Mouse (Mus musculus) adrenal gland, postnatal 36 days (tissue): ENCODE measurements around the gene Ctsd. TPM values are rescaled to one million over a fixed set of nuclear protein-coding genes. Genes with fewer than 3 reads are reported as not detected.

Experiments
- DNase-seq, 2 experiments: peaks; one replicate each; pipeline ENCODE4 v3.0.0; 2021; ENCODE audit warnings: mixed read lengths in 1 of 2
- total RNA-seq, 2 experiments: library from RNA; stranded (reverse); gene quantifications; 2 replicates each; pipeline ENCODE4 v1.2.3; 2021

Gene Ctsd
- total RNA-seq, 2 experiments from 2014 or later: 932 to 1,123 TPM

GRCm38 (mm10) chr7:142374413-142375015 lies 13.3 kb downstream of the Ctsd start:
- DNase-seq: no peak

DNA sequence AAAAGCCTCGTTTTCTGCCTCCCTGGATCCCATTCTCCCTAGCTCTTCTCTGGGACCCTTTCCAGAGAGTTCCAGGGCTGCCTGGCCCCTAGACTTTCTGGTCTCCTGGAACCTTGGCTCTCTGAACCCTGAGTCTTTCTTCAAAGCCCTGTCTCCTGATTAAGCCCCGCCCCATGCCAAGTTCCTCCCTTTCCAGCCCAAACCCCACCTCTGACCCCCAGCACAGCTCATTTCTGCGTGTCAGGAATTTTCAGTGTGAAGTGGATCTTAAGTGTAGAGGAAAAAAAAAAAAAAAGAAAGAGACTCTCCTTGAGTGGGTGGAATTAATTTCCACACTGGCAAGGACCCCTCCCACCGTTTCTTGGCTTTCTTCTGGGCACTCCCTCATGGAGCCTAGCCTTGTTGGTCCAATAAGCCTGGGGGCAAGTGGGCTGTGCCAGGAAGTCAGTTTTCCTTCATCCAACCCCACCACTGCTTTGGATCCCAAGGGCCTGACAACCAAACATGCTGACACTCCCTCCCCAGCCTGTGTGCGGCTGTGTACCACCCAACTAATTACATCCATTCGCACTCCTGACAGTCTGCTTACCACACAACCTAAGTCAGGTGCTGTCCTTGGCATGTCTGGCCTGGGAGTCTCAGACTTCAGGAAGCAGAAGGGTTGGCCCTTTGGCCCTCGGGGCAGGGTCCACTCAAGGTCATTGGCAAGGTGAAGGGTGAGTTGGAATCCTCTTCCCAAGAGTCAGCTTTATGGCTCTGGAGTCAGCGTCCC lies 14.0 kb downstream of the Ctsd start, which contains the start of gene Ifitm10:
TSS of gene Ifitm10 (minus strand) at position 113 of the 772 bp plus-strand sequence.
- no peak for DNase-seq

DNA sequence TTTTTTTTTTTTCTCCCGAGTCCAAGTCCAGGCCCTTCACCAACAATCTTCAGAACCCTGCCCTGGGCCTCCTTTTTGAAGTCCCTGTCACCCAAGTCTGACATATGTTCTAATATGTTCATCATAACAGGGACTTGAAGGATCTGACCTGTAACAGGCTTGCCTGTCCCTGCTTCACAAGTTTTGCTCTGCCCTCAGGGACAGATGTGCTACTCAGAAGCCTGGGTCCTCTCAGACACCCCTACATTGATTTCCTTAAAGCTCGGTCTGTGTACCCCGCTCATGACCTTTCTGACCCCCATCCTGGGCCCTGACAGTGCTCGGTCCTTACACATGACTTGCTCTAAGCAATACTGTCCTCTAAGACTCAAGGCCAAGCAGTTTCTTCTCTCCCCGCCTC lies 14.8 kb downstream of the Ctsd start:
- DNase-seq: no peak

GRCm38 (mm10) chr7:142371768-142372661 lies 15.8 kb downstream of the Ctsd start:
- peak; percentile 69 to 80 for DNase-seq

GRCm38 (mm10) chr7:142371398-142371767 lies 16.5 kb downstream of the Ctsd start:
- DNase-seq: no peak

DNA sequence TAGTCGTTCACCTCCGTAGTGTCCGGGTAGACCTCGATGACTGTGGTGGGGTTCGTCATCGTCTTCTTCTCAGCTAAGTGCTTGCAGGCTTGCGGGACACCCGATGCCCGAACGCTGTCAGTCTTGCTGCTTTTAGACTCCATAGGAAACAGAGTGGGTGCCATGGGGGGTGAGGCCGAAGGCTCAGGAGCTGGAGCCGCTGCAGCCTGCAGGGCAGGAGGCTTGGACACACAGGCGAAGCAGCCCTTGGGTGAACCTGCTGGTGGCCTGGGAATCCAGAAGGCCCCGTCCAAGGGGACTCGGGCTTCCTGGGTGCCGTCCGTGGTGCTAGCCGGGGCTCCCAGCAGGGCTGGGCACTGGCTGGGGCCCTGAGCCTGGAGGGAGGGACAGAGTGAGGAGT lies 16.9 kb downstream of the Ctsd start:
- no peak for DNase-seq

DNA sequence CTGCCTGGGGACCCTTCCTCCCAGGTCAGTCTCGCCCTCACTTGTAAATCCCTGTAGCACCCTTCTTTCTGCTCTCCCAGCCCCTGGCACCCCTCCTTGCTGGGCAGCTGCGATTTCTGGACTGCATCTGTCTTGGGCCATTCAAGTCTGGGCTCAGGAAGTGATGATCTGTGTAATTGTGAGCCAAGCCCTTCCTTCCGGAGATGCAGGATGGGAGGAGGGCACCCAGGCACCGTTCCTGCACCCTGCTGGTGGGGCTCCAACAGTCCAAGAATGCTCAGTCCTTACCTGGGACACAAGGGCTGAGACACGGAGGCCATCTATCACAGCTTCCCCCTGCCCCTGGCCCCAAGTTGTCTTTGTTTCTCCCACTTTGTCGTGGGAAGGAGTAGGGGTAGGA lies 18.0 kb downstream of the Ctsd start:
- DNase-seq: peak in 1 of 2 experiments; percentile 35

GRCm38 (mm10) chr7:142368856-142369255 lies 19.0 kb downstream of the Ctsd start:
- no peak for DNase-seq

- DNase-seq: no peak
Measured at GRCm38 (mm10) chr7:142363107-142363506, 24.7 kb downstream of the Ctsd start.

GRCm38 (mm10) chr7:142360743-142361142 lies 27.1 kb downstream of the Ctsd start:
- DNase-seq: no peak

DNA sequence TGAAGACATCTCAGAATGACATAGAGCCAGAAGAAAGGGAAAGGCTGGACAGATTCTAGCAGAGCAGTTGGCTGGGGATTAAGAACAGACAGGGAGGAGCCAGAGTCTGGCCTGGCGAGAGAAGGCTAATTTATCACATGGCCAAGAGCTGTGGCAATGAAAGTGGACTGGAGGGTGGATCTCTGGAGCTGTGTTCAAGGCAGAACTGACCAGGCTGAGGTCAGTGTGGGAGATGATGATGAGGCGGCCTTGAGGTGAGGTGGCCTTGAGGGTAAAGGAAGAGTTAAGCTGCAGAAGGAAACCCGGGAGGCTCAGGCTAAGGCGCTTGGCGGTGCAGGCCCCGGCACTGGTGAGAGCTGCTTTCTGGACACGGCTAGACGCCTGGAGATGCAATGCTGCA lies 28.7 kb downstream of the Ctsd start:
- DNase-seq: peak in 1 of 2 experiments; percentile 30

GRCm38 (mm10) chr7:142357566-142357965 lies 30.3 kb downstream of the Ctsd start:
- DNase-seq: no peak

DNA sequence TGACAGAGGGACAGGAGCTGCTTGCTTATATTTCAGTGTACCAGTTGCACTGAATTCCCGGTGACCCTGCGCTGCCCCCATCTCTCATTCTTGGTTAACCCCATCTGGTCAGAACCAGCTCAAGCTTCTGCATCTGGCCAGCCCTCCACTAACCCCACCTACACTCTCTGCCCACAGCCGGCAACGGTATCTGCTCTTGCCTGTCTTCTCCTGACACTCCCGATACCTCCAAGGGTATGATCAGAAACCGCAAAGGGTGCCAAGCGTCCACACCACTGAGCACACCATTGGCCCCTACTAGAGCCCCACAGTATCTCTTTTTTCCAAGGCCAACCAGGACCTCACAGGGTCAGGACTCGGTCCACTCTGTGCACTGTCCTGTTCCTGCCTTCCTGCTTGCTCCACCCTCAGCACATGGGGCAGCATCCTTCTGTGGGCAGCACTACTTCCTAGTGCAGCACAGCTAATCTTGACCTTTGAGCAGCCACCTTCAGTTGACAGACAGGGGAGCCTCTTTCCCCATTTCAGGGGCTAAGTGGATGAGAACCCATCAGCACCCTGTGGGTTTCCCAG lies 33.1 kb downstream of the Ctsd start:
- no peak for DNase-seq

- DNase-seq: no peak
Measured at GRCm38 (mm10) chr7:142353854-142354253, 34.0 kb downstream of the Ctsd start.

DNA sequence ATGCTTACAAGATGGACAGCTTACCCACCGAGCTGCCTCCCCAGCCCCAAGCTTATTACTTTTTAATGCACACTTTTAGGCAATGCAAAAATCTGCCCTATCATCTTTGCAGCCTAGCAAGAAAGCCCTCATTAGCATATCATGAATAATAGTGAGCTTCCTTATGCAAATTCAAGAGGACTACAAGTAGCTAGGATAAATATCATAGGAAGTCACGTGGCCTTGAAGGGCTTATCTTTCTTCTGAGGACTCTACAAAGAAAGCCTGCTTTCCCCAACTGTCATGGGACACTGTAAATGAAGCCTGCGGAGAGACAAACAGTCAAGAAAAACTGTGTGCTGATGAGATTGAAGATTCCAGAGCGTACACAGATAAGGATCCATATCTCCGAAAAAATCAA lies 36.3 kb downstream of the Ctsd start:
- no peak for DNase-seq

GRCm38 (mm10) chr7:142349308-142349961 lies 38.4 kb downstream of the Ctsd start:
- no peak for DNase-seq

DNA sequence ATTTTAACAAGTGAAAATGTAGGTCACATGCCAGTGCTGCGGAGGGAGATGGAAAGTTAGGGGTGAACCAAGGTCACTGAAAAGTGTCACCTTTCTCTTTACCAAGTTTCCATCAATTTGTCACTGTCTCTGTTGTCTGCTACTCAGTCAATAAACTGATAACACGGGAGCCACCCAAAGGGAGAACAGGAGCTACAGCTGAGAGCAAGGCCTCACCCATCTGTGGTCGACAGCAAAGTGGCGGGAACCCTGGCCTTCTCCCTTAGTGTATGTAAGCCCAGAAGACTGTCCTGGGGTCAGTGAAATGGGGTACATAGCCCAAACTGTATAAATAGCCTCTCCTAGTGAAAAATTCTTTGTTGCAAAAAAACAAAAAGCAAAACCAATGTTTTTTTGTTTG lies 40.3 kb downstream of the Ctsd start:
- DNase-seq: no peak

DNA sequence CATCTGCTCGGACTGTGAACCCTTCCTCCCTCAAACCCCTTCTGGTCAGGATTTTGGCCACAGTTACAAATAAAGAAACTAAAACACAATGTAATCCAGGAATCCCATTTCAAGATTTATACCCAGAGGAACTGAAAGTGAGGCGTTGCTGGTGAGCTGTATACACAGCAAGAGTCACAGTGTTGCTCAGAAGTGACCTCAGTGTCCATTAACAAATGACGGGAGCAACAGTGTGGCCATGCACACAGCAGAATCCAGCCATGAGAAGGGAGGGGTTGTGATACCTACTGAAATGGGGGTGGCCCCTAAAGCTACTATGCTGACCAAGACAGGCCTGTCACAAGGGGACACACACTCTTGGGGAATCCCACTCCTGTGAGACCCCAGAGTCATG lies 45.6 kb downstream of the Ctsd start:
- no peak for DNase-seq

- no peak for DNase-seq
Measured at GRCm38 (mm10) chr7:142341564-142342246, 46.1 kb downstream of the Ctsd start.

GRCm38 (mm10) chr7:142340269-142340970 lies 47.4 kb downstream of the Ctsd start:
- no peak for DNase-seq

- DNase-seq: no peak
Measured at GRCm38 (mm10) chr7:142335151-142335550, 52.7 kb downstream of the Ctsd start.
